Mouse (Mus musculus) naive thymus-derived CD4-positive, alpha-beta T cell, adult 2 months (primary cell): Measurements from ENCODE around the gene Pde4dip.

Source experiments
- DNase-seq: peaks from one replicate; pipeline ENCODE4 v3.0.0-alpha.2; 2011; ENCODE audit warnings: low read depth

The Pde4dip gene

DNA sequence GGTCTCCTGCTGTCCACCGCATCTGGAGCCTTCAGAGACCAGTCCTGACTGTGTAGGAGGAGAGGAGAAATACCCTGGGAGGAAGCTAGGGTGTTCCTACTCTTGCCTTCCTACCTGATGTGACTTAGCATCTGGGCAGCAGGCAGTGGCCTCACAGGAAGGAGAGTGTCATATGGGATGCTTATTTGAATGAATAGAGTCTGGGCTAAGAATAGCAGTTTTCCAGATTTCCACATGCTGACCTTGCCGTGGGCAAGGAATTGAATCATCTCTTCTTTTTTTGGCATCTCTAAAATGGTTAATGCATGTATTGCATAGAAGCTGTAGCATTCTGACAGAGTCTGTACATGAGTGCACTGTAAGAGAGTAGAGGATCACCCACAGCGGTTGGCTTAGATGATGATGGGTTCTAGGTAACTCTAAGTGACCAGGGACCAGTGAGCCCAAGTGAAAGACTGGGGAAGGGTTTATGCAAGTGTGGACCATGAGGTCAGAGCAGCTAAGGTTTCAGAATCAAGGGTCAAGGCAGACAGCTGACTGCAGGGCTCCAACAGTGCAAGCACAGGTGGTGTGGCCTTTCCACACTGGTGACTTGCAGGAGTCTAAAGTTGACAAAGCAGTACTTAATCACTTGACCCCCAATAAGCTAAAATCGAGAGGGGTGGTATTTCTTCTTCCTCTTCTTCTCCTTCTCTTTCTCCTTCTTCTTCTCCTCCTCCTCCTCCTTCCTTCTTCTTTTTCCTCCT lies 202.0 kb downstream of the Pde4dip start:
- DNase-seq, result no peak

DNA sequence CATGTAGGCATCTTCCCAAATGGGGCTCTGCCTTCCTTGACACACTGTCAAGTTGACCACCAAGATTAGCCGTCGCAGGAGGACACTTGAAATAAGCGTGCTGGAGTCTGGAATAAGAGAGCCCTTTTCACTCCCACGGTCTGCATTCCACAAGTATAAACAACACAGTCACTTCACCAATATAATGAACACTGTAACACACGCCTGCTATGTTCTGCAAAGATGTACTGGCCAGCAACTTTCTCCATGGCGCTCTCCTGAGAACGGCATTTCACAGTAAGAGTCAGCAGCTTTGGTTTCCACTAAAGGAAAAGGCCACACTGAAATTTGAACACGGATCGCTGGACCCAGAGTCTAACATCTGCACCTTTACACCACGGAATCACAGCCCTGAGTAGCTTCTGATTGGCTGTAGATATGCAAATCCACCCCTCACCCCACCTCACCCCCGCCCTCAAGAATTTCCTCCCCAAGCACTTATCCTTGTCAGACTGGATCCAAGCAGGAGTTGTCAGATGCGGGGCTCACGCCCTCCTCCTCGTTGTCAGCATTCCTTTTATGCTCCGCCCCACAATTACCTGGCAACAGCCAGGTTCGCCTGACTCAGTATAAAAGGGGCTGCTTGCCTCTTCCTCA lies 204.8 kb downstream of the Pde4dip start:
- DNase-seq, result no peak

DNA sequence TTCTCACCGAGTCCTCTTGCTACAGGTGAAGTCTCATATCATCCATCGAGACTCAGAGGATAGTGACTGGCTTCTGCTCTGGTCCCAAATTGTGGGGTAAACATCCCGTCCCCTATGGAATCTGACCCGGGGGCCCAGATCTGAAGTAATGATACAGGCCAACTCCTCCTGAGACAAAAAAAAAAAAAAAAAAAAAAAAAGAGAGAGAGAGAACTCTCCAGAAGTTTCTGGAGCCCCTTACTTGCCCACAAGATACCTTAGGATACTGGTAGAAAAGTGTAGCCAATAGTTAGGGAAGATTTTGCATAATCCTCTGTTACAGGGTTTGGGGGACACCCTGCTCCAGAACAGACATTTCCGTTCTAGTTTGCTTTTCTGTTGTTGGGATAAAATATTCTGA lies 205.9 kb downstream of the Pde4dip start:
- no peak for DNase-seq

DNA sequence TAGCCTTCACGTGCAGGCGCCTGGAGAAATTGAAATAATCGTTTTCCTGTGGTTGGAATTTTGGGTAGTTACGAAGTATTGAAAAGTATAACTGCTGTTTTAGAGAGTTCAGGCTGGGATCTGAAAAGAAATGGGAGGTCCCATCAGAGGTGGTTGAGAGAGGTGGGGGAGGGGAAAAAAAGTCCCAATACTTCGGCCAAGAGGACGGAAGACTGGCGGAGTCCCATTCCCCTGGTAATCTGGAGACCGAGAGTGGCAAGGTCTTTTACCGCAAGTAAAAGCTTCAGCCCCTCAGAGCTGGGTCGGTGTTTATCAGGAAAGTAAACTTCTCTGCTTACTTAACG lies 206.4 kb downstream of the Pde4dip start:
- no peak for DNase-seq

DNA sequence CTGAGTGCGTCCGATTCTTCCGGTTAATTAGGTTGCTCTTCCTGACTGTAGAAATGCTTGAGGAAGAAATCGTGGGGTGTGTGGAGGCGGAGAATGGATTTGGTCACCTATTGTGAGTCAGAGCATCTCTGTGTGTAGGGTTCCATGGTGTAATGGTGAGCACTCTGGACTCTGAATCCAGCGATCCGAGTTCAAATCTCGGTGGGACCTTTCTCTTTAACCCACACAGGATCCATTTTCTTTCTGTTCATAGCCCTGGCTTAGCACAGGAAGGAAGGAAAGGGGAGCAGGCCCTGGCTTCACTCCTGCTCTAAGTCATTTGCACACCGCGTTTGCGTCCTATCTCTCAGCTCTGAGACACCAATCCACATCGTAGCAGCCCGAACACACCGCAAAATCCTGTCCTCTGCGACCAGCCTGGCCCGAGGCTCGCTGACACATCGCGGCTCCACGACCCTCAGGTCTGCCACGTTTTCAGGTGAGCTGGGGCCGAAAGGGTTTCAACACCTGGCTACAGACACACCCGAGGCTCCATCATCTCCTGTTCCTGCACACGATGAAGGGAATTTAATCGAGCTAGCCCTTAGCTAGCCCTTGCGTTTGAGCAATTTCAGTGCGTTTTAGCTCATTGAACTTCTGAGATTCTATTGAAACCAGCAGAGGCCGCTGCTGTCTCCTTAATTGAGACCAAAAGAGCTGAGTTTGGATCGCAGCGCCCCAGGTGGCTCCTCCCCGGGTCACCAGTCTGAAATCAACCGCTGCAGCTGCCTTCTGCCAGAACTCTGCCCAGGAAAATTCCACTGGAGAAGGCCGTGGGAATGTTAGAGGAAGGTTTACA lies 207.0 kb downstream of the Pde4dip start:
- peak; percentile 88 for DNase-seq

DNA sequence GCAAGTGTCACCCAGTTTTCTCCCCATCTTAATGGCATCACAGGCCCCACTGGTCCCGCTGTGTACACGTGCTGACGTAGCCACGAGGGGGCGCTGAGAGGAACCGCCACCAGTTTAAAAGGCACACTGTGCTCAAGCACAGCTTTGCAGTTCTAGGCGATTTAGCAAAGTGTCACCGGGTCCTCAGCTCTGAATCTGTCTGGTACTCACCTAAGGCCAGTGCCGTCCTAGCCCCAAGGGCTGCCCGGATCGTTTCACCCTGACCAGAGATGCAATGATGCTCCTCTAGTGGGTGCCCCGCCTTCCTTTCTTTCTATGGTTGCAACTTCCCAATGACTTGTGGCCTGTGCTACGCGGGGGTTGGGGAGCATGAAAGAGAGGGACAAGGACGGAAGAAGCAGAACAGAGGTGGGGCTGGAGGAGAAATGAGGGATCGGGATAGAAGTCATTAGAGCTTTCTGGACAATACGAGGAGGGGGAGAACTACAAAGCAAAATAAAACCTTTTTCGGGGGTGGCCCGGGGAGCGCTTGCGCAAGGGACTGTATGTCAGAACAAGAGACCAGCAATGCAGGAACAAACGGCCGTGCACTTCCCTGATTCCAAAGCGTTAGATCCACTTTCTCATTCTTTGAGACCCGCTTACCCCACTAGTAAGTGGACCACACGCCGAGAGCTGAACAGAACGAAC lies 207.7 kb downstream of the Pde4dip start:
- DNase-seq, result peak; percentile 92

DNA sequence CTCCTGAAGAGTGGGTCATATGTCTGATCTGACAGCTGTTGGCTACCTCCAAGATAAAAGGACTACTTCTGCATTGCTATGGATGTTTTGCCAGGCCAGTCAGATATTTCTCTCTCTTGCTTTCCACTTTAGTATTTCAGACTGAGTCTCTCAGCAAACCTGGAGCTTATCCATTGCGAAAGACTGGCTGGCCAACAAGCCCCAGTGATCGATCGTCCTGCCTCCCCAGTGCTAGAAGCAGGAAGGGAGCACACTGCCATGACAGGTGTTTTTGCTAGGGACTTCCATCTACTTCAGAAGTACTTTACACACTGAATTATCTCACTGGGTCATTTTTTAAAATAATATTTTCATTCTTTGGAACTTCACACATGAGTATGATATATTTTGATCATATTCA lies 210.1 kb downstream of the Pde4dip start:
- DNase-seq, result no peak

DNA sequence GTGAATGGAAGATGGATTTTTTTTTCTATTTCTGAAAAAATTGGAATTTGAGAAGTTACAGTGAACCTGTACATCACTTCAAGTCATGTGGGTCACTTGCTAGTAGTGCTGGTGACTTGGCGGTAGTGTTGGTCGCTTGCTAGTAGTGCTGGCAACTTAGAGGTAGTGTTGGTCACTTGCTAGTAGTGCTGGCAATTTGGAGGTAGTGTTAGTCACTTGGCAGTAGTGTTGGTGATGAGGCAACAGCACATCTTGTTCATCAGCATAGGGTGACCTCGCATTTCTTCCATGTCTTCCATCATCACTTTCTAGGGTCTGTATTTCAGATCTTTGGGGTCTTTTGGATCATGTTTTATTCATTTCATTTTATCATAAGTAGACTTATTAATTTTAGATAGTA lies 212.4 kb downstream of the Pde4dip start:
- DNase-seq, result no peak

DNA sequence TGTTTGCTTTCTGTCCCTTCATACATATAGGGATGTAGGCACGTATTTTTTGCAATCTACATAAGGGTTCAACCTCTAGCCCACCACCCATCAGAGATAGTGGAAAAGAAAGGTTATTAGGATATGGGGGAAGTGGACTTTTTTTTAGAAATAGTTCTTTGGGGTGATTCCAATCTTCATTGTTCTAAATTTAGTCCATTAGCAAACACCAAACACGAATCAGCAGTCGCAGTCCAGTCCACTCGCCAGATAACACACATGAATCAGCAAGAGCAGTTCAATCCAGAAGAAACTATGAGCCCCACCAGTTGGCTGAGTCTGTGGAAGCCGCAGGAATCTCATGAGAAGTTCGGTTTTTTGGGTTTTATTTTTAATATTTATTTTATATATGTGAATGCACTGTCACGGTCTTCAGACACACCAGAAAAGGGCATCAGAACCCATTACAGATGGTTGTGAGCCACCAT lies 213.8 kb downstream of the Pde4dip start, which contains the start of gene Gm17651:
TSS of gene Gm17651 (minus strand) at position 51 of the 467 bp plus-strand sequence.
- no peak for DNase-seq

DNA sequence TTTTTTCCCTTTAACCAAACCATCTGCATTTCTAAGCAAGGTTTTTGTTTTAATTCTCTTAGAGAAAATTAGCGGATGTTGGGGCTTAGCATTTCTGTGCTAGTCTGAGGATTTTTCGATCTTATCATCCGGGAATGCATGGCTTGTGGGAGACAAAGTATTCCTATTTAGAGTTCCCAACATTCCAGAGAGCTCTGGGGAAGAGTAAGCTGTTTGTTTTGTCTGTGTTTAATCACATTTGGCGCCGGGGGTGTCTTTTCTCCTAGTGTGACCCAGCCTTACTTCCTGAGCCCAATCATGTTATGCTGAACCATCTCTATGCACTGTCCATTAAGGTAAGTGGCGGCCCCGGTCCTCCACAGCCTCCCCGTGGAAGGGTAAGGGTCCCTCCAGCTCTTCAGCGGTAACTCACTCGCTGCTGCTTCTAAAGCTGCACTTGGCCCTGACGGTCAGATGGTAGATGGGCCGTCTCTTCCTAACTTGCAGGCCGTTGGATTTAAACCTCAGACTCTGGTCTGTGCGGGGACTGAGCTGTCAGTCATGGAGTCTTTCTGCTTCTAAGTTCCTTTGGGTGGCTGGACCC lies 221.3 kb downstream of the Pde4dip start:
- no peak for DNase-seq

DNA sequence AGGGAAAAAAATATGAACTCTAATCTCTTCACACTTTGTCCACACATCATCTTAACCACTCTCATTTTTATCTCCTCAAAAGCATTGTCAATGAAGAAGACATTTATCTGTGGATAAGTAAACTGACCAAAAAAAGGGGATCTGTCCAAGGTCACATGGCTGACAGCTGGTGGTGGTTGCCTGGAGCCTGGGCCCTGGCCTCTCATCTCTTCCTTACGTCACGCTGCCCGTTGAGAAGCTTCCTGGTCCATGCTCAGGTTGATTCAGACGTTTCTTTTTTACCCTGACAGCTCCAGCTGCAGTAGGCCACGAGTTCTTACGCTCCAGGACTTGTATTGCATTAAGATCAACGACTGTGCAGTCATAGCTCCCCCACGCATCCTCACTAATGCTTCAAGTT lies 222.4 kb downstream of the Pde4dip start:
- no peak for DNase-seq

DNA sequence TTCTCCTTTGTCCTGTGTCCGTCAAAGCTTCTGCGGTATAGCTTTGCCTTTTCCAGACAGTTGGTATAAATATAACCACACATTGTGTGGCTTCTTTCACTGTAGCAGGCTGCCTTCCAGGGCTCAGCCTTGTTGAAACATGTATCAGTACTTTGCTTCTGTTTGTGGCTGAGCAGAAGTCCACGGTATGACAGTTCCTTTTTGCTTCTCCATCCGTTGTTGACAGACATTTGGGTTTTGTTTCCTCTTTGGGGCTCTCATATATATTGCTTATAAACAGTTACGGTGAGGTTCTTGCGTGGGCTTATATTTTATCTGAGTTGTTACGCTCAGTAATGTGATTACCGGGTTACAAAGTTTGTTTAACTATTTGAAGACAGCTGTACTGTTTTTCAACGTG lies 223.0 kb downstream of the Pde4dip start:
- no peak for DNase-seq

DNA sequence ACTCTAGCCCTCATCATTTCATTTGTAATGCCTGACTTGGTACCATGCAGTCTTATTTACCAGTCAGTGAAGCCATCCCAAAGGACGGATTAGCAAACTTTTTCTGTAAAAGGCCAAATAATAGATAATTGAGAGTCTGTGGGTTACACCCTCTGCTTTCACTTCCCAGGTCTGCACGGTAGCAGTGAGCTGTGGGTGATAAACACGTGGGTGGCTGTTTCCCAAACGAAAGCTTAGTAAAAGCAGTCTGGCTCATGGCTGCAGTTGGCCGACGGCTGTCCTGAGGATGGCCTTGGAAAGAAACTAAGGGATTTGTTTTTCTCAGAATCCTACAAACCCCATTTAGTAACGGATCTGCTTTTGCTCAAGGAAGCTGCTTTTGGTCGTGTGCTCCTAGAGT lies 227.3 kb downstream of the Pde4dip start:
- DNase-seq, result no peak

DNA sequence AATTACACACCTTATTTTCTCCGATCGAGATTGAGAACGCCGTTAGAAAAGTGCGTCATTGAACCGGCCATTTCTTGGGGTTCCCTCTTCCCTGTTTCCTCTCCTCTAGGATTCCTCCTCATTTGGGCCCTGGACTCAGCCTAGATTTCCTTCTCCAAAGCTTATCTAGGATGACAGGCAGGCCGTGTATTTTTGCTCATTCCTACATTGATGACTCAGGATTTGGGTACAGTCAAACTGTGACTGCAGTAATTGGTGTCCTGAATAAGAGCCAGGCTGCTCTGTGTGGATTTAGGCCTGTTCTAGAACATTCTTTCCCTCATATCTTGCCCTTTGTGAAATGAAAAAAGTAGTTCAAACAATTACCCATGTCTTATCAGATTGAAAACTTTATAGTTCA lies 228.8 kb downstream of the Pde4dip start:
- DNase-seq, result no peak

DNA sequence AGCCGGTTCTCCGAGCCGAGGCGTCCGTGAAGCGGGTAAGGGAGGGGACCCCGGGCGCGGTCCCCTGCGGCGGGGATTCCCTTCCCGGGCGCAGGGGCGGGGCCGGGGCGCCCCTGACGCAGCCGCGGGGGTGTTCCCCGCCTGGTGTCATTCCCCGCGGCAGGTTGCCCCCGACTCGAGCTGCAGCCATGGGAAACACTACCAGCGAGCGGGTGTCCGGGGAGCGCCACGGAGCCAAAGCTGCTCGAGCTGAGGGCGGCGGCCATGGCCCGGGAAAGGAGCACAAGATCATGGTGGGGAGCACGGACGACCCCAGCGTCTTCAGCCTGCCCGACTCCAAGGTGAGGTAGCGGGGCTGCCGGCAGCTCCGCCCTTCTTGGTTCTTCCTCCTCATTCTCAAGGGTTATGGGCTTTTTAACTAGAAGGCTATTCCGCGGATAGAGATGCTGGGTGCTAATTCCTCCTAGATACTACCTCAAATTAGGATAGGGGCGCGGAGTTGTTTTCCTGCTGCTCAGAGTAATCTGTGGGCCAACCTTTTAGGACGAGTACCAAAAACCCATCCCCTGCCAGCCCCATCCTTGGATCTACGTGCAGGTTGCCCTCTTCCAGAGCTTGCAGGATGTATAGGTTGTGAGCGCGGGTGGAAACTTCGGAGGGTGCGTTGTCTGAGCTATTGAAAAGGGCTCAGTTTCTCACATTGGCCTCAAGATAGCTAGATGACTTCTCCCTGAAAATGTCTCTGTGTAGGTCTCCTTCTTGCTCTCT lies 229.9 kb downstream of the Pde4dip start:
- no peak for DNase-seq

DNA sequence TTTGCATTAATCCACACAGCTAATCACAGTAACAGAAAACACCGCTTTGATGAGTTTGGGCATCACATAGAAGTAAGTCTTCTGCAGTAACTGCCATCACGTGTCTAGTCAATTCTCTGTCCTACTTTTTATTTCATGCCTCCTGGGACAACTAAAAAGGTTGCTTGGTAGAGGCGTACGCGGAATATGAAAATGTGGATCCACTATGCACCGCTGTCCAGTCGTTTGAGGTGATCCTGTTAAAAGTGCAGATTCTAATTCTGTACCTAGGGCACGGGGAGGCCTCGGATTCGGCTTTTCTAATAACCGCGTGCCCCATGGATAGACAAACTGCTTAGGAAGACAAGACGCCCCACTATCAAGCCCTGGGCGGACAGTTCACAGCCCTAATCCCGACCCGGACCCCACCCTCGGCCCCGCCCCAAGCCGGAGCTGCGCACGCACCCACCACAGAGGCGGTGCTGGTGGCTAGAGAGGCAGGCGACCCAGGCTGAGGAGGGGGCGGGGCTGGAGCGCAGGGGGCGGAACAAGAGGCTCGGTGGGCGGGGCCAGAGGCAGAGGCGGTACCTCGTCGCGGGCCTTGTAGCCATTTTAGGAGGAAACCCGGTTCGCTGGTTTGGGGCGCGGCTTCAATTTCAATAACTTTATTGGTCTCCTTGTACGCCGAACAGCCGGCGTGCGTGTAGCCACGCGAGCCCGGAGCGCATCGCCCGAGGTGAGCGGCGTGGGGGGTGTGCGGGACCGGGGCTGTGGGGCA lies 230.7 kb downstream of the Pde4dip start, which contains the start of gene Prkab2:
TSS of gene Prkab2 (plus strand) at position 539 of the 757 bp plus-strand sequence.
- peak; percentile 98 for DNase-seq

DNA sequence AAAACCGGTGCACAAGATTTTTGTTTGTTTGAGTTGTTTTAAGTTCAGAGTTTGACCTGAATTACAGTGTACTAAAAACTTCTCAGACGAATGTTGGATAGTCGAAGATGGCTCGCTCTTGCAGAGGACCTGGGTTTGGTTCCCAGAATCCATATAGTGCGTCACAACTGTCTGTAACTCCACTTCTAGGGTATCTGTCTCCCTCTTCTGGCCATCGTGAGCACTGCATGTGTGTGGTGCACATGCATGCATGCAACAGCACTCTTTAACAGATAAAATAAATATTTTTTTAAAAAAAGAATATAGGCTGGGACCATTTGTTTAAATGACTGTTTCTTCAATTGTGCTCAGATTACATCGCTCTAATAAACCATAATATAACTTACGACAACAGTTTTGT lies 233.6 kb downstream of the Pde4dip start:
- peak; percentile 58 for DNase-seq

DNA sequence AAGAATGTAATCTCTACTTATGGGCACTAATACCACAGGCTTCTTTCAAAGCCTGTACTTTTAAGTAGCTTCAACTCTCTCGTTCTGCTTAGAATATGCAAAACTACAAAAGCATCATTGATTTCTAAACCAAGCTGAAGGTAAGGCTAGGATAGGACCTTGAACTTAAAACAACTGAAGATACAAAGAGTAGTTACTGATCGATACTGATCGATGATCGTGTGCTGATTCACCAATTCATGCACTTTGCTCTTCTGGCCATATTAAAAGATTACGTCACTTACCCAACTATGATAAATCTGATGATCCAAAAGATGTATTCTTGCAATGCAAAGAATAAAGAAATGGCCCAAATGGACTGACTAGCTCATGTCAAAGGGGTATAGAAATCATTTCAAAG lies 234.7 kb downstream of the Pde4dip start:
- DNase-seq, result no peak

DNA sequence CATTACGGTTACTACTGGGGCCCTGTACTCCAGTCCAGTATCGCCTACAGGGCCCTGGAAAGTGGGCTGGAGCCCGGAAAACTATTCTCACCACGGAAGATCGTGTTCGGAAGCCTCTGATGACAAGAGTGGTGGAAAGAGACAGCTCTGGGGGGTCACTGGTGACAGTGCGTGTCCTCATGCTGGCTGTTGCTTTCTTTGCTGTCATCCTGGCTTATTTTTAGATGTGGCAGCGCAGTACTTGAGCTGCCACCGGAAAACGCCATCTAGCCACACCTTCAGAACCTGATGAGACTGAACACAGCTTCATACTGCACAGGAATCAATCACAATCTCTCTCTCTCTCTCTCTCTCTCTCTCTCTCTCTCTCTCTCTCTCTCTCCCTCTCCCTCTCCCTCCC lies 236.9 kb downstream of the Pde4dip start:
- no peak for DNase-seq

DNA sequence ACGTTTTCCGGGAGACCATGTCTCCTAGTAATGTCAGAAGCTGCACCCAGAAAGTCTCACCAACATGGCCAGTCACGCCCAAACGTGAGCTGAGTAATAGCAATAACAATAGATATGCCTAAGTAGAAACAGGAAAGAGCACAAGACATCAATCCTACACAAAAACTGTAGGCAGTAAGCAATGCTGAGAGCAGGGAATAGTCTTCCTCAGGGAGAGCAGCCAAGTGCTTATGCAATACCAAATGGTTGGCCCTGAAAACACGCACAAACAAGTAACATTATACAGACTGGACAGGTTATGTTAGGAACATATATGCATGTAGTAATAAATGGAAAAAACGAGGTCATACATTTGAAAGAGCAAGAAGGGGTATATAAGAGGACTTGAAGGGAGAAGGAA lies 239.0 kb downstream of the Pde4dip start:
- no peak for DNase-seq
